Mouse (Mus musculus): ENCODE results near the gene Atl1. TPM values are rescaled to one million over a fixed set of nuclear protein-coding genes. Genes with fewer than 3 reads are reported as not detected.

Gene Atl1
- polyA plus RNA-seq, 1 experiment, result 0.95 TPM

DNA sequence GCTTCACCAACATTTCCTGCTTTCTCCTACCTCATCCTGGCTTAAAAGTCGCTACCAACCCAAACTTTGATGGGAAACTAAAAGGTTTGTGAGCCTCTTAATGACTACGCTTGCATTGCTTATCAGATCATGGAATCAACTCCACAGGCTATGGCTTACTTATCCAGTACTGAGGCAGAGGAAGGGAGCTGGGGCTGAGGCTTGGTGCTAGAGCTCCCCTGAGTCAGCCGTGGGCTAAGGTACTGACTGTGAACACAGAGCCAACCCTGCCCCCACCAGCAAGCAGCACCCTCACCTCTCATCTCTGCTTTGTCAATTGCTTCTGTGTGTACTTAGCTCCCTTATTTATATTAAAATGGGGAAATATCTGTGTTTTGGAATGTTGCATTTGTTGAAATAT, 55.1 kb downstream of the Atl1 start:
- Histone ChIP-seq H3K27ac (replicated peaks; ENCODE audit: low read depth, low read length) (no peak overlapping the region), H3K4me3 (ENCODE audit: insufficient read depth, low read depth, low read length) (no peak overlapping the region), H3K4me1 (ENCODE audit: control insufficient read depth, insufficient read depth, insufficient read length, low read length) (no peaks in the 10 kb centered on the region)

- Histone ChIP-seq H3K4me3 (ENCODE audit: insufficient read depth, low read depth, low read length) (no peak overlapping the region), H3K4me1 (ENCODE audit: control insufficient read depth, insufficient read depth, insufficient read length, low read length) (no peaks in the 10 kb centered on the region), H3K27ac (replicated peaks; ENCODE audit: low read depth, low read length) (no peak overlapping the region)
Observed at GRCm38 (mm10) chr12:69957378-69957777, 65.0 kb downstream of the Atl1 start.

DNA sequence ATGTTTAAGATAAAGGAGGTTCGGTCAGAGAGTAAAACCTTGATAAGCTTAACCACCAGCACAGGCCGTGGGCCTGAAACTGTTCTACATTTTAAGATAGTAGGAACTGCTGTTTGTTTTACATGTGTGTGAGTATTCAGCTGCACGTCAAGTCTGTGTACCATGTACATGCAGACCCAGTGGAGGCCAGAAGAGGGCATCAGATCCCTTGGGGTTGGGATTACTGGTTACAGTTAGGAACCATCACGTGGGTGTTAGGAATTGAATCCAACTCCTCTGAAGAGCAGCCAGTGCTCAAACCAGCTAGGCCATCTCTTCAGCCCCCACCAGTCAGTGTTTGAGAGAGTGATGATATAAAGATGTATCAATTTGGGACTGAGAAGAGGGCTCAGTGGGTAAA, 70.1 kb downstream of the Atl1 start:
- H3K27ac ChIP-seq (replicated peaks; ENCODE audit: low read depth, low read length), result no peak overlapping the region
- no peaks in the 10 kb centered on the region for H3K4me1 ChIP-seq (ENCODE audit: control insufficient read depth, insufficient read depth, insufficient read length, low read length)

DNA sequence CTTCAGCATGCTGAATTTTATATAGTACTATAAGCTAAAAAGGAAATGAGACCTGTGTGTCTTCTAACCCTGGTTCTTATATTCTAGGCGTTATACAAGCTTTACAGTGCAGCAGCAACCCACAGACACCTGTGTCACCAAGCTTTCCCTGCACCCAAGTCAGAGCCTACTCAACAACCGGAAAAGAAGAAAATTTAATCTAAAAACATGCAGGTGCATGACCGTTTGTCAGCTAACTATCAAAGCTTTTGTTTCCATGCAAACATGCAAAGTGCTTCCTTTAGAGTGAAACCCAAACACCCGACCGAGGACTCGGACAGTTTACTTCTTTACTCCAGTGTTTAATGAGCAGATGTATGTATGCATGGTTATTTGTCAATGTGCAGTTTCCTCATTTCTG, 70.7 kb downstream of the Atl1 start:
- Histone ChIP-seq H3K27ac (replicated peaks; ENCODE audit: low read depth, low read length) (no peak overlapping the region), H3K4me1 (ENCODE audit: control insufficient read depth, insufficient read depth, insufficient read length, low read length) (no peaks in the 10 kb centered on the region), H3K4me3 (ENCODE audit: insufficient read depth, low read depth, low read length) (no peak overlapping the region)

More for the DNA sequence above, 70.1 kb downstream of the Atl1 start:
- no peak overlapping the region for H3K4me3 ChIP-seq (ENCODE audit: insufficient read depth, low read depth, low read length)

GRCm38 (mm10) chr12:69965644-69966043, 73.2 kb downstream of the Atl1 start:
- H3K27ac ChIP-seq (replicated peaks; ENCODE audit: low read depth, low read length), result no peak overlapping the region
- no peak overlapping the region for H3K4me3 ChIP-seq (ENCODE audit: insufficient read depth, low read depth, low read length)

DNA sequence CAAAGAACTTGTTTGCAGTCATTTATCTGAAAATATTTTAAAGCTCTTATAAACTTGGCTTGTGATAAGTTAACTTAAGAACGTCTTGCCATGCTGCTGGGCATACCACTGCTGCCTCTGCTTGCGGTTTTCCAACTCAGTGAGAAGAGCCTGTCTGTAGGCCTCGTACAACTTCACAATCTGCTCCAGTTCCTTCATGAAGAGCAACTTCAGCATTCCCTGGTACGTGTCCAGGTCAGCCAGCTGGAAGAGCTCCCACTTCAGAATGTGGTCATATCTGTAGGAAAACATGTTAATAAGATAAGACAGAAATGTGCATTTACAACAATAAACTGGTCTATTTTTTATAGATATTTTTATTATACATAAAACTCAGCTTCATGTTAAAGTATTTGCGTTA, 73.7 kb downstream of the Atl1 start:
- H3K4me3 ChIP-seq (ENCODE audit: insufficient read depth, low read depth, low read length), result no peak overlapping the region
- H3K4me1 ChIP-seq (ENCODE audit: control insufficient read depth, insufficient read depth, insufficient read length, low read length), result no peaks in the 10 kb centered on the region
- H3K27ac ChIP-seq (replicated peaks; ENCODE audit: low read depth, low read length), result no peak overlapping the region

More at GRCm38 (mm10) chr12:69965644-69966043, 73.2 kb downstream of the Atl1 start:
- H3K4me1 ChIP-seq (ENCODE audit: control insufficient read depth, insufficient read depth, insufficient read length, low read length), result no peaks in the 10 kb centered on the region

- Histone ChIP-seq H3K27ac (replicated peaks; ENCODE audit: low read depth, low read length) (no peak overlapping the region), H3K4me3 (ENCODE audit: insufficient read depth, low read depth, low read length) (no peak overlapping the region), H3K4me1 (ENCODE audit: control insufficient read depth, insufficient read depth, insufficient read length, low read length) (no peaks in the 10 kb centered on the region)
Observed at GRCm38 (mm10) chr12:69967112-69967511, 74.7 kb downstream of the Atl1 start.

GRCm38 (mm10) chr12:69968154-69968553, 75.7 kb downstream of the Atl1 start:
- Histone ChIP-seq H3K4me1 (ENCODE audit: control insufficient read depth, insufficient read depth, insufficient read length, low read length) (no peaks in the 10 kb centered on the region; the same call in 1 of the 2 replicates), H3K27ac (replicated peaks; ENCODE audit: low read depth, low read length) (no peak overlapping the region), H3K4me3 (ENCODE audit: insufficient read depth, low read depth, low read length) (no peak overlapping the region)

GRCm38 (mm10) chr12:69973666-69974065, 81.3 kb downstream of the Atl1 start:
- no peak overlapping the region for H3K27ac ChIP-seq (replicated peaks; ENCODE audit: low read depth, low read length)
- H3K4me1 ChIP-seq (ENCODE audit: control insufficient read depth, insufficient read depth, insufficient read length, low read length), result peaks cover 4% of the 10 kb centered on the region
- H3K4me3 ChIP-seq (ENCODE audit: insufficient read depth, low read depth, low read length), result no peak overlapping the region

GRCm38 (mm10) chr12:69976688-69977087, 84.3 kb downstream of the Atl1 start:
- Histone ChIP-seq H3K4me1 (ENCODE audit: control insufficient read depth, insufficient read depth, insufficient read length, low read length) (peaks cover 8% of the 10 kb centered on the region), H3K4me3 (ENCODE audit: insufficient read depth, low read depth, low read length) (no peak overlapping the region), H3K27ac (replicated peaks; ENCODE audit: low read depth, low read length) (no peak overlapping the region)

DNA sequence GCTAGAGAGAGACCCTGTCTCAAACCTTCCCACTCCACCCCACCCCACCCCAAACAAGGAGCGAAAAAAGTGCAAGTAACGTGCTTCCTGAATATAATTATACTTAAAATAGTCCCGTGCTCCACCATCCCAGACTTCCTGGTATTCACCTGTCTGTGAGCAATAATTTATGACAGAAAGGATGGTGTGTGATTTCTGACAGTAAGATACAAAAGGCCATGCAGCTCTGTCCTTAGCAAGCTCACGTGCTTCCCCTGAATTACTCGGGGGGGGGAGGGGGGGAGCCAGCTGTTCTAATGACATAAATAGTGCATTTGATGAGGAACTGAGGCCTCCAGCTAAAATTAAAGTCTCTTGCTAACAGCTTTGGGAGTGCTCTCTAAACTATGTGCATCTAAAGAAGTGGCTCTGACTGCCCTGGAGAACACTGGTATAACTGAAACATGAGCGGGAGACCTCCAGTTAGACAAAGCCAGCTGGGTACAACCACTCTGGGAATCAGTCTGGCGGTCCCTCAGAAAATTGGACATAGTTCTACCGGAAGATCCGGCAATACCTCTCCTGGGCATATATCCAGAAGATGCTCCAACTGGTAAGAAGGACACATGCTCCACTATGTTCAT, 85.1 kb downstream of the Atl1 start:
- Histone ChIP-seq H3K27ac (replicated peaks; ENCODE audit: low read depth, low read length) (0 out of 2 replicates have a peak overlapping the region, but pooled peaks have one; percentile 40), H3K4me1 (ENCODE audit: control insufficient read depth, insufficient read depth, insufficient read length, low read length) (peaks cover 8% of the 10 kb centered on the region), H3K4me3 (ENCODE audit: insufficient read depth, low read depth, low read length) (no peak overlapping the region)

DNA sequence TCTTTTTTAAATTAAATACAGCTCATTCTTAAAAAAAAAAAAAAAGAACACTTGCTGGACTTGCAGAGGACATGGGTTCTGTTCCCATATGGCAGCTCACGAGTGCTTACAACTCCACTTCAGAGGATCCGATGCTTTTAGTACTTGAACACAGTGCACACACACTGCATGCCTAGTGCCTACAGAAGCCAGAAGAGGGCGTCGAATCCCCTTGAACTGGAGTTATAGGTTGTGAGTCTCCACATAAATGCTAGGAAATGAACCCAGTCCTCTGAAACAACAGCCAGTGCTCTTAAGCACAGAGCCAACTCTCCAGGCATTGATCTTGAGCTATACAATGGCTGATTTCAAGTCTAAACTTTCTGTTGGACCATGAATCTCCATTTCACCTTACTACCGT, 90.5 kb downstream of the Atl1 start:
- Histone ChIP-seq H3K4me1 (ENCODE audit: control insufficient read depth, insufficient read depth, insufficient read length, low read length) (peaks cover 8% of the 10 kb centered on the region), H3K27ac (replicated peaks; ENCODE audit: low read depth, low read length) (no peak overlapping the region)

DNA sequence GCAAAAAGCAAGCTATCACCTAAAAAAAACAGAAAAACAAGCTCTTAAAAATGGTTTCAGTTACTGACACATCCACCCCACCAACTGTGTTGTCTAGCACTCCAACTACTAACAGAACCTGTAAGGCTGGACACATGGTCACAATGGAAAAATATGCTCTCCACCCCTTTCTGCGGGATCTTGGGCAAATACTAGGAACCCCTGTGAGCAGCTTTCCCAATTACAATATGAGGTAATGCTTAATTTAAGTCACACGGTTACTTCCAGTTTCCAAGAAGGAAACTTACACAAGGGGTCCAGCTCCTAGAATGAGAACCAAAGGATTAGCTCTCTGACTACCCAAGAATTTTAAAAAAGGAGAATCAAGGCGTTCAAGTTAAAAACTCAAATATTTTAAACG, 93.1 kb downstream of the Atl1 start:
- Histone ChIP-seq H3K27ac (replicated peaks; ENCODE audit: low read depth, low read length) (0 out of 2 replicates have a peak overlapping the region, but pooled peaks have one; percentile 39), H3K4me3 (ENCODE audit: insufficient read depth, low read depth, low read length) (peak overlapping the region; percentile 90), H3K4me1 (ENCODE audit: control insufficient read depth, insufficient read depth, insufficient read length, low read length) (peaks cover 4% of the 10 kb centered on the region; the same call in 1 of the 2 replicates)

More for the DNA sequence above, 90.5 kb downstream of the Atl1 start:
- H3K4me3 ChIP-seq (ENCODE audit: insufficient read depth, low read depth, low read length), result no peak overlapping the region

- H3K4me3 ChIP-seq (ENCODE audit: insufficient read depth, low read depth, low read length), result peak overlapping the region; percentile 90
- H3K4me1 ChIP-seq (ENCODE audit: control insufficient read depth, insufficient read depth, insufficient read length, low read length), result peaks cover 4% of the 10 kb centered on the region; the same call in 1 of the 2 replicates
- H3K27ac ChIP-seq (replicated peaks; ENCODE audit: low read depth, low read length), result peak overlapping the region; percentile 76
Observed at GRCm38 (mm10) chr12:69986241-69986762, 93.9 kb downstream of the Atl1 start.

GRCm38 (mm10) chr12:69986786-69987497, 94.5 kb downstream of the Atl1 start, which contains the start of gene Sav1:
TSS of gene Sav1 (minus strand) at chr12:69987002.
- H3K4me3 ChIP-seq (ENCODE audit: insufficient read depth, low read depth, low read length), result peak within 1 kb of the TSS; percentile 90
- H3K27ac ChIP-seq (replicated peaks; ENCODE audit: low read depth, low read length), result peak within 1 kb of the TSS; percentile 96
- H3K4me1 ChIP-seq (ENCODE audit: control insufficient read depth, insufficient read depth, insufficient read length, low read length), result peaks cover 4% of the 10 kb centered on the region; the same call in 1 of the 2 replicates

Data from brown adipose tissue, adult 24 weeks (tissue).